Mouse (Mus musculus): Measurements from ENCODE around the gene Ptprg. TPM values are rescaled to one million over a fixed set of nuclear protein-coding genes. Genes with fewer than 3 reads are reported as not detected.

The Ptprg gene
- polyA plus RNA-seq, 1 experiment from 2014 or later = 38.5 TPM

DNA sequence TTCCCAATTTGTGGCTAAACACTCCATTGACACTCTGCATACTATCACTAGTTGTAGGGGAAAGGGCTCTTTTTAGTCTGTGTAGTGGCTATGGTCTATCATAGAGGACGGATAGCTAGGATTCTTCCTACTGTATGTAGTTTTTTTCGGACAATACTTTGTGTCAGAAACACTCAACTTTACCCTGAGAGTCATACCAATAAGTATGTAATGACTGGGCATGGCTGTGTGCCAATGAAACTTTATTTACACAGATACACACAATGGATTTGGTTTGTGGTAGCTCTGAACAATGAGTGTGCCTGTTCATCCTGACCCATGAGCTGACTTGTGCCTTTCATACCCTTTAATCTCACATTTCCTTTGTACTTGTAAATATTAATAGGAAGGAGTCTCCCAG lies 127.3 kb downstream of the Ptprg start:
- Histone ChIP-seq H3K36me3 (ENCODE audit: control insufficient read depth, insufficient read depth, low read length) (no peaks in the 10 kb centered on the region), H3K4me2 (ENCODE audit: low read length) (no peak overlapping the region), H3K4me3 (ENCODE audit: low read length) (no peak overlapping the region), H3K27ac (ENCODE audit: low read depth, low read length) (no peak overlapping the region), H3K4me1 (ENCODE audit: control insufficient read depth, insufficient read depth, low read depth, low read length) (peaks cover 21% of the 10 kb centered on the region), H3K9ac (ENCODE audit: low read depth, low read length) (no peak overlapping the region), H3K9me3 (ENCODE audit: control insufficient read depth, low read length) (no peaks in the 10 kb centered on the region), H3K27me3 (replicated peaks; ENCODE audit: control insufficient read depth, insufficient read depth, low read length) (no peaks in the 10 kb centered on the region)
- WGBS = 69% methylated on average over 2 of the region's 2 CpGs
- ATAC-seq = no peak

DNA sequence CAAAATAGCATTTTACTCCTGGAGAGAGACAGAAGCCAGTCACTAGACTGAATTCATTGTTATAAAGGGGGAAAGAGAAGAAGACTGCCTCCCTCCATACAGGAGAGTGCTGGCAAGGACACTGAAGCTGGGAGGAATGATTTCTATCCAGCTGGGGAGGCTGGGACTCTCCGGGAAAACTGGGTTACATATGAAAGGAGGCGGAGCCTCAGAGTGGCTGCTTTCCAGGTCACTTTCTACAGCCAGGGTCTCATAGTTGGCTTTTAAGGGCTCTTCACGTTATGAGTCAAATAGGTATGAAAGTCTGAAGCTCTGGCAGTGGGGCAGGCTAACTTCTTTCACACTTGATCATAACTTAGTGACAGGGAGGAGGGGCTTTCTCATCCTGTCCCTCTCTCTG lies 129.1 kb downstream of the Ptprg start:
- no peaks in the 10 kb centered on the region for H3K27me3 ChIP-seq (replicated peaks; ENCODE audit: control insufficient read depth, insufficient read depth, low read length)
- no peak overlapping the region for H3K4me3 ChIP-seq (ENCODE audit: low read length)
- no peak overlapping the region for H3K4me2 ChIP-seq (ENCODE audit: low read length)
- no peak for ATAC-seq
- peaks cover 21% of the 10 kb centered on the region for H3K4me1 ChIP-seq (ENCODE audit: control insufficient read depth, insufficient read depth, low read depth, low read length)
- H3K9me3 ChIP-seq (ENCODE audit: control insufficient read depth, low read length) = no peaks in the 10 kb centered on the region
- no peak overlapping the region for H3K27ac ChIP-seq (ENCODE audit: low read depth, low read length)
- 30% methylated on average over 3 of the region's 3 CpGs for WGBS
- no peak overlapping the region for H3K9ac ChIP-seq (ENCODE audit: low read depth, low read length)
- no peaks in the 10 kb centered on the region for H3K36me3 ChIP-seq (ENCODE audit: control insufficient read depth, insufficient read depth, low read length)

DNA sequence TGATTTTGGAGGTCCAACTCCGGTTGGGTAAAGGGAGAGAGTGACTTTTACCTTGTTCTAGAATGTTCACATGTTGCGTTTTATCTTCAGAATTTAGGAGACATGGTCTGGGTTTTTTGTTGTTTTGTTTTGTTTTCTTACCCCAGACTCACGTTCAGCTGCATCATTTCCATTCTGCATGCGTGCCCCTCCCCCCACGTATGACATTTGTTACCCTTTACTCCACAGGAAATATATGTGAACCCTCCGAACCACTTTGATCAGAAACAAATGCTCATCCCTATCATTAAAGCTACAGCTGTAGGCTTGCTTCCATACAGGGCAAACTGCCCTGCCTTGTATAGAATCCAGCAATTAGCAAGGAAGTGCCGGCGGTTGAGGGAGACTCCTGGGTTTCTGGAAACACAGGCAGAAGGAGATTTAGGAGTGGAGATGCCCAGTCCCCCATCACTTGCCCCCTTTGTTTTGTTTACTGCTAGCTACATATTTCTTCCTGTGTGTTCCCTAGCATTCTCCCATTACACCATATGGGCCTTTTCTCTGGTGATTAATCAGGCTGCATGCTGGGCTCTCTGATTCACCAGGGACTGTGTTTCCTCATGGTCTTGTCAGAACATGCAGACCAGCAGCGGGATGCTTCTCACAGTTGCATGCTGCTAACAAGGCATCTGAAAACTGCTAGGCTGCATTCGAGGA lies 130.2 kb downstream of the Ptprg start:
- Histone ChIP-seq H3K4me2 (ENCODE audit: low read length) (no peak overlapping the region), H3K4me1 (ENCODE audit: control insufficient read depth, insufficient read depth, low read depth, low read length) (peaks cover 21% of the 10 kb centered on the region), H3K27me3 (replicated peaks; ENCODE audit: control insufficient read depth, insufficient read depth, low read length) (no peaks in the 10 kb centered on the region), H3K4me3 (ENCODE audit: low read length) (no peak overlapping the region), H3K36me3 (ENCODE audit: control insufficient read depth, insufficient read depth, low read length) (no peaks in the 10 kb centered on the region), H3K27ac (ENCODE audit: low read depth, low read length) (no peak overlapping the region), H3K9me3 (ENCODE audit: control insufficient read depth, low read length) (no peaks in the 10 kb centered on the region), H3K9ac (ENCODE audit: low read depth, low read length) (no peak overlapping the region)
- WGBS = 34% methylated on average over 10 of the region's 10 CpGs
- peak; percentile 24; the same call in 1 of the 2 replicates for ATAC-seq

DNA sequence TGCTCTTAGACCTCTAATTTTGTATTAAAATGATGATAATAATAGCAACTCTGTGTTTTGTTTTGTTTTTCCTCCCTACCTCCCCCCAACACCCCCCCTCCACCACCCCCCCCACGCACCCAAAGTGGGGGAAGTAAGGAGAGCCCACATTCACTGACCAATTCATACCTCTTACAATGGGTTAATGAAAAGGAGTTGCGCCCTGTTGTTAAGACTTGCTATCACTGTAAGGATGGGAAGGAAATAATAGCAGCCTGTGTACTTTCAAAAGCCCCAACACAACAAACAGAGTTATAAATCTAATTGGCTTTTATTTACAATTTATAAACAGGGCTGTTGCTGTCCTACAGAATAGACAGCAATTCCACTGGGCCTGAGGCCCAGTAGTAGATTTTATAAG lies 130.8 kb downstream of the Ptprg start:
- 36% methylated on average over 2 of the region's 2 CpGs for WGBS
- Histone ChIP-seq H3K36me3 (ENCODE audit: control insufficient read depth, insufficient read depth, low read length) (no peaks in the 10 kb centered on the region), H3K27me3 (replicated peaks; ENCODE audit: control insufficient read depth, insufficient read depth, low read length) (no peaks in the 10 kb centered on the region), H3K4me3 (ENCODE audit: low read length) (no peak overlapping the region), H3K4me1 (ENCODE audit: control insufficient read depth, insufficient read depth, low read depth, low read length) (peaks cover 24% of the 10 kb centered on the region), H3K9ac (ENCODE audit: low read depth, low read length) (no peak overlapping the region), H3K27ac (ENCODE audit: low read depth, low read length) (no peak overlapping the region), H3K4me2 (ENCODE audit: low read length) (no peak overlapping the region), H3K9me3 (ENCODE audit: control insufficient read depth, low read length) (no peaks in the 10 kb centered on the region)
- no peak for ATAC-seq

DNA sequence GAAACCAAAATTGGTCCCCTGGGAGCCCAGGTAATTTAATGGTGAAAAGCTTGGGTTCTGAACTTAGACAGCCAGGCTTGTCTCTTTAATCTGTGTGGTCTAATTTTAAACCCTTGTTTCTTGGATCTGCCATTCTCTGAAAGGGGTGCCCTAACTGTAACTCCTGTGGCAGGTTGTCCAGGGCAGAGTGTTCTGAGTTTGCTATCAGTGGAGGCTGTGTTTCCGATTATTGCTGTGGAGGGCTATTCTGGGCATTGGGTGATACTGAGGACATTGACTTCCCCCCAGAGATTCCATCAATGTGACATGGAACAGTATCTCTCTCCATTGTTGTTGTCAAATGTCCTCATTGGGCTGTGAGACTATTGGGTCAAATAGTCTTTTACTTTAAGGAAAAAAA lies 134.2 kb downstream of the Ptprg start:
- Histone ChIP-seq H3K27me3 (replicated peaks; ENCODE audit: control insufficient read depth, insufficient read depth, low read length) (no peaks in the 10 kb centered on the region), H3K4me2 (ENCODE audit: low read length) (no peak overlapping the region), H3K4me1 (ENCODE audit: control insufficient read depth, insufficient read depth, low read depth, low read length) (peaks cover 19% of the 10 kb centered on the region), H3K36me3 (ENCODE audit: control insufficient read depth, insufficient read depth, low read length) (no peaks in the 10 kb centered on the region), H3K4me3 (ENCODE audit: low read length) (no peak overlapping the region), H3K27ac (ENCODE audit: low read depth, low read length) (no peak overlapping the region), H3K9ac (ENCODE audit: low read depth, low read length) (no peak overlapping the region), H3K9me3 (ENCODE audit: control insufficient read depth, low read length) (no peaks in the 10 kb centered on the region)
- ATAC-seq = no peak
- 81% methylated on average over 1 of the region's 1 CpGs for WGBS

DNA sequence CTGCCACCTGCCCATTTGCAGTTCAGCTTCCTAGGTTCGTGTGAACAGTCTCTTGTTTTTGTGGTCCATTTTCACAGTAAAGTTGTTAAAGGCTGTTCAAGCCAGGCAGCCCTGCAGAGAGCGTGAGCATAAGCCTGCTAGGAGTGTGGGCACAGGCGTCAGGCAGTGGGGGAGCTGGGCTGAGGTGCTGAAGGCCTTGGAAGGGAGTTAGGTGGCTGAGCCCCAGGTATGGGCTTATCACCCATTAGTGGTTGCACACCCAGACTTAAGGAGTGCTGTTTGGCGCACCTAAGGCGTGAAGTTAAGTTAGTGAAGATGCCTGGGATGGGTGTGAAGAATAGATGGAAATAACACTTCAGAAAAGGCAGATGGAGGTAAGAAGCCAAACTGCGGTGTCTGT lies 134.8 kb downstream of the Ptprg start:
- Histone ChIP-seq H3K27ac (ENCODE audit: low read depth, low read length) (no peak overlapping the region), H3K4me3 (ENCODE audit: low read length) (no peak overlapping the region), H3K4me1 (ENCODE audit: control insufficient read depth, insufficient read depth, low read depth, low read length) (peaks cover 15% of the 10 kb centered on the region), H3K27me3 (replicated peaks; ENCODE audit: control insufficient read depth, insufficient read depth, low read length) (no peaks in the 10 kb centered on the region), H3K9ac (ENCODE audit: low read depth, low read length) (no peak overlapping the region), H3K4me2 (ENCODE audit: low read length) (no peak overlapping the region), H3K36me3 (ENCODE audit: control insufficient read depth, insufficient read depth, low read length) (no peaks in the 10 kb centered on the region), H3K9me3 (ENCODE audit: control insufficient read depth, low read length) (no peaks in the 10 kb centered on the region)
- WGBS = 79% methylated on average over 6 of the region's 6 CpGs
- no peak for ATAC-seq

DNA sequence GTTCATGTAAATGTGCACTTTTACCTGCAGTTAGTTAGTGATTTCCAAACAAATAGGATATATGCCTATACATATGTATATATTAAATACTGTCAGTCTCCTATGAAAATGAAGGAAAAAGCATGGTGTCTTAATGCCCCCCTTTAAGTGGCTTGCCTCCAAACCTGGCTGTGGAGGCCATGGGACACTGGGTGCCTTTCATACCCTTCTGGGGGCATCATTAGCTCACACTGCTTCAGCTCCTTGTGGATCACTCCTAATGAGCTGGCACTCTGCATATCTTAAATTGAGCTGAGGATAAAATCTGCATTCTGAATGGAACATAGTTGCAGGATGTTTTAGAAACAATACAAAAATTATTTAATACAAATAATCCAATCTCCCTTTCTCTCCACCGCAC lies 136.7 kb downstream of the Ptprg start:
- H3K4me1 ChIP-seq (ENCODE audit: control insufficient read depth, insufficient read depth, low read depth, low read length) = peaks cover 6% of the 10 kb centered on the region; the same call in 1 of the 2 replicates
- H3K27ac ChIP-seq (ENCODE audit: low read depth, low read length) = no peak overlapping the region
- no peaks in the 10 kb centered on the region for H3K36me3 ChIP-seq (ENCODE audit: control insufficient read depth, insufficient read depth, low read length)
- H3K9me3 ChIP-seq (ENCODE audit: control insufficient read depth, low read length) = no peaks in the 10 kb centered on the region
- no peaks in the 10 kb centered on the region for H3K27me3 ChIP-seq (replicated peaks; ENCODE audit: control insufficient read depth, insufficient read depth, low read length)
- no peak; the same call in 1 of the 2 replicates for ATAC-seq
- H3K4me3 ChIP-seq (ENCODE audit: low read length) = no peak overlapping the region
- no peak overlapping the region for H3K9ac ChIP-seq (ENCODE audit: low read depth, low read length)
- H3K4me2 ChIP-seq (ENCODE audit: low read length) = no peak overlapping the region
- 83% methylated on average over 1 of the region's 1 CpGs for WGBS

DNA sequence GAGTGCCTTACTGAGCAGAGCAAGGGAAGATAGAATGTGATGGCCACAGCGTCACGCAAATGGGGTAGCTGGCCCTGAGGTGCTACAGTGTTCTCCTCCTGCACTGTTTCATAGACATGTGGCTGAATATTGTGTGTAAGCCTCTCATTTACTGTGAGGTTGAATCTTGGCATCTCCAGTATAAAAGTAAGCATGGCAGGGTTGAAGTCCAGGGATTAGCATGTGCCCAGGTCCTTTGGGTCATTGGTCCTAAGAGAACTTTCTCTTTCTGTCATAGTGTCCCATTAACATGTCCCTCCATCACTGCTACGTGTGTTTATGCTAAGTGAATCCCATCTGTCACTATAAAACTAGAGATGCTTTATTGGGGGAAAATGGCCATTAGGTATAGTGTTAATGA lies 138.2 kb downstream of the Ptprg start:
- Histone ChIP-seq H3K36me3 (ENCODE audit: control insufficient read depth, insufficient read depth, low read length) (no peaks in the 10 kb centered on the region), H3K4me3 (ENCODE audit: low read length) (no peak overlapping the region), H3K27me3 (replicated peaks; ENCODE audit: control insufficient read depth, insufficient read depth, low read length) (no peaks in the 10 kb centered on the region), H3K4me1 (ENCODE audit: control insufficient read depth, insufficient read depth, low read depth, low read length) (peaks cover 9% of the 10 kb centered on the region; the same call in 1 of the 2 replicates), H3K9ac (ENCODE audit: low read depth, low read length) (no peak overlapping the region), H3K9me3 (ENCODE audit: control insufficient read depth, low read length) (no peaks in the 10 kb centered on the region), H3K4me2 (ENCODE audit: low read length) (no peak overlapping the region), H3K27ac (ENCODE audit: low read depth, low read length) (no peak overlapping the region)
- 89% methylated on average over 3 of the region's 3 CpGs for WGBS
- no peak for ATAC-seq

DNA sequence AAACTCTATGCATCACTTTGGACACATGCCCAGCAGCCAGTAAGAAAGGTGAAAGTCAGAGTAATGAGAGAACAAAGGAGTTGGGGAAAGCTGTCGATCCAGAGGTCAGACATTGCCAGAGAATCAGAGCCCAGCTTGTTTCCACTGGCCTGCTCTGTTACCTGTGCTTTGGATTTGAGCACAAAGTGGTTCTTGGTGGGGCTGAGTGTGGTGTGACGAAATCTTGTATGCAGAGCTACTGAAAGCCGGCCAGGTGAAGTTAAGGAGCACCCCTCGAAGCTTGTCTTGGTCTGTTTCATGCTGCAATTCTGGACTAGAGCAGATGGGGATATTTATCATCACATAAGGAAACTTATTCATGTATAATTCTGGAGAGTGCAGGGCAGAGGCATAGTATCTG lies 145.5 kb downstream of the Ptprg start:
- WGBS = 81% methylated on average over 4 of the region's 4 CpGs
- H3K27ac ChIP-seq (ENCODE audit: low read depth, low read length) = no peak overlapping the region
- H3K9me3 ChIP-seq (ENCODE audit: control insufficient read depth, low read length) = no peaks in the 10 kb centered on the region
- ATAC-seq = no peak
- no peak overlapping the region for H3K4me2 ChIP-seq (ENCODE audit: low read length)
- no peaks in the 10 kb centered on the region for H3K27me3 ChIP-seq (replicated peaks; ENCODE audit: control insufficient read depth, insufficient read depth, low read length)
- H3K4me3 ChIP-seq (ENCODE audit: low read length) = no peak overlapping the region
- H3K4me1 ChIP-seq (ENCODE audit: control insufficient read depth, insufficient read depth, low read depth, low read length) = peaks cover 4% of the 10 kb centered on the region; the same call in 1 of the 2 replicates
- H3K36me3 ChIP-seq (ENCODE audit: control insufficient read depth, insufficient read depth, low read length) = no peaks in the 10 kb centered on the region
- H3K9ac ChIP-seq (ENCODE audit: low read depth, low read length) = no peak overlapping the region
